Mouse (Mus musculus) limb, embryonic 11.5 days (tissue): ENCODE results near the gene Cerk. TPM values are rescaled to one million over a fixed set of nuclear protein-coding genes. Genes with fewer than 3 reads are reported as not detected.
"Not testable (repeated sequence)": the region's sequence is repeated elsewhere in the genome, so short reads cannot be mapped to it uniquely, and the experiment has no call there.

Experiments used
- ATAC-seq: fragments of 200-750 bp; cut with Nextera tagmentation; 2 replicates; pipeline ENCODE4 v1.8.0; 2017; ENCODE audit warnings: low read depth; ENCODE audit not compliant: insufficient number of reproducible peaks, low FRiP score, low TSS enrichment
- DNase-seq: peaks from one replicate; pipeline ENCODE4 v3.0.0-alpha.2; 2015; ENCODE audit warnings: low spot score
- H3K27ac ChIP-seq: fragments of 300-500 bp; sonication (generic); replicated peaks from 2 replicates; pipeline ENCODE4 v1.5.1; 2014; ENCODE audit warnings: low read depth, mild to moderate bottlenecking, low read length
- H3K27me3 ChIP-seq: fragments of 300-500 bp; sonication (generic); 2 replicates; pipeline ENCODE4 v1.6.1; 2014; ENCODE audit warnings: mild to moderate bottlenecking, low read length, mixed read lengths; ENCODE audit not compliant: control insufficient read depth, insufficient read depth
- H3K36me3 ChIP-seq: fragments of 300-500 bp; sonication (generic); 2 replicates; pipeline ENCODE4 v1.6.1; 2014; ENCODE audit warnings: mild to moderate bottlenecking, low read length, moderate library complexity, mixed read lengths; ENCODE audit not compliant: control insufficient read depth, insufficient read depth
- H3K4me1 ChIP-seq: fragments of 300-500 bp; sonication (generic); 2 replicates; pipeline ENCODE4 v1.6.1; 2014; ENCODE audit warnings: low read length, mixed read lengths; ENCODE audit not compliant: control insufficient read depth, insufficient read depth
- H3K4me2 ChIP-seq: fragments of 300-500 bp; sonication (generic); 2 replicates; pipeline ENCODE4 v1.6.1; 2014; ENCODE audit warnings: low read depth, mild to moderate bottlenecking, moderate library complexity; ENCODE audit not compliant: severe bottlenecking
- H3K4me3 ChIP-seq: fragments of 300-500 bp; sonication (generic); 2 replicates; pipeline ENCODE4 v1.5.1; 2014; ENCODE audit warnings: low read depth, low read length
- H3K9ac ChIP-seq: fragments of 300-500 bp; sonication (generic); 2 replicates; pipeline ENCODE4 v1.6.1; 2014; ENCODE audit warnings: mild to moderate bottlenecking, low read length
- H3K9me3 ChIP-seq: fragments of 300-500 bp; sonication (generic); 2 replicates; pipeline ENCODE4 v1.6.1; 2016; ENCODE audit warnings: low read length; ENCODE audit not compliant: control insufficient read depth
- WGBS: fragments of 180-500 bp; shearing (Covaris S2); extraction: QIAGEN DNeasy Blood & Tissue Kit; methylation state at CpG from one replicate; pipeline ENCODE4 v1.1.7; 2014; 5-methylcytosine and 5-hydroxymethylcytosine counted together
- polyA plus RNA-seq: library from polyadenylated mRNA; unstranded; fragments of >200 nt; fragmentation: Nextera tagmentation; extraction: Ambion mirVana; gene quantifications from 2 replicates; pipeline ENCODE4 v1.2.1, GENCODE M21; 2014

Cerk gene
- polyA plus RNA-seq, 1 experiment from 2014 or later = 15.6 TPM

DNA sequence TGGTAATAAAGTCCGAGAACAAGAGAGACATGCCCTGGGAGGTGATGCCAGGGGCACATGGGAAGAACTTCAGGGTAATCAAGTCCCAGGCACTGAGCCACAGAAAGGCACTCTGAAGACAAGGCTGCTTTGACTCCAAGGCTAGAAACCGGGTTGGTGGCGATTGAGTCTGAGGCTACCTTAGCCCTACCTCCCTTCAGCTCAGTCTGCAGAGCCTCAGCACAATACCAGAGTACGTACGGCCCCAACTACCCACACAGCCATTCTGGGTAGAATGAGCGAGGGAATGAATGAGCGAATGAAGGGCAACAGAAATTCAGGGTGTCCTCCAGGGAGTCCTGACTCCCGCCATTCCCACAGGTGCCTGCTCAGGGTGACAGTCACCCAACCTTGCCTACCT, 2.5 kb downstream of the Cerk start:
- 91% methylated on average over 8 of the region's 8 CpGs for WGBS
- no peak for ATAC-seq
- H3K36me3 ChIP-seq = no peaks in the 10 kb centered on the region

DNA sequence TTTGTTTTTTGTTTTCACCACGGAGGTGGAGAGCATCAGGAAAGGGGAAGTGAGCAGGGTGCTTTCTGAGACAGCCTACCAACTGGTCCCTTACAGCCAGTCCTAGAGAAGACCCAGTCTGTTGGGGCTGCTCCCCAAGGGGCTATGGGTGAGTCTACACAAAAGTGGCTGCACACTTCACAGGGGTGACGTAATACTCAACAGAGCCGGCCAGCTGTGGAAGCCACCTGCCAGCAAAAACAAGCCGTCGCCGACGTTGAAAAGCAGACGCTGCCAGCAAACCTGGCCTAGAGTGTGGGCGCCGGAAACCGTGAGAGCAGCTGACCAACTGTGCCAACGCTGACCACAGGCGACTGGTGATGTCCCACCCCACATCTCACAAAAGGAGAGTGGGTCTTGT, 3.3 kb downstream of the Cerk start:
- Histone ChIP-seq H3K36me3 (no peaks in the 10 kb centered on the region), H3K4me2 (no peak overlapping the region), H3K27me3 (no peaks in the 10 kb centered on the region), H3K4me1 (peaks cover 7% of the 10 kb centered on the region; the same call in 1 of the 2 replicates), H3K9me3 (no peaks in the 10 kb centered on the region), H3K27ac (no peak overlapping the region), H3K9ac (no peak overlapping the region), H3K4me3 (no peak overlapping the region)
- DNase-seq = no peak
- WGBS = 61% methylated on average over 13 of the region's 13 CpGs
- no peak for ATAC-seq

More for the DNA sequence above, 2.5 kb downstream of the Cerk start:
- Histone ChIP-seq H3K9ac (no peak overlapping the region), H3K4me3 (no peak overlapping the region), H3K9me3 (no peaks in the 10 kb centered on the region), H3K27ac (no peak overlapping the region), H3K4me1 (peaks cover 7% of the 10 kb centered on the region; the same call in 1 of the 2 replicates), H3K4me2 (no peak overlapping the region), H3K27me3 (no peaks in the 10 kb centered on the region)
- no peak for DNase-seq

DNA sequence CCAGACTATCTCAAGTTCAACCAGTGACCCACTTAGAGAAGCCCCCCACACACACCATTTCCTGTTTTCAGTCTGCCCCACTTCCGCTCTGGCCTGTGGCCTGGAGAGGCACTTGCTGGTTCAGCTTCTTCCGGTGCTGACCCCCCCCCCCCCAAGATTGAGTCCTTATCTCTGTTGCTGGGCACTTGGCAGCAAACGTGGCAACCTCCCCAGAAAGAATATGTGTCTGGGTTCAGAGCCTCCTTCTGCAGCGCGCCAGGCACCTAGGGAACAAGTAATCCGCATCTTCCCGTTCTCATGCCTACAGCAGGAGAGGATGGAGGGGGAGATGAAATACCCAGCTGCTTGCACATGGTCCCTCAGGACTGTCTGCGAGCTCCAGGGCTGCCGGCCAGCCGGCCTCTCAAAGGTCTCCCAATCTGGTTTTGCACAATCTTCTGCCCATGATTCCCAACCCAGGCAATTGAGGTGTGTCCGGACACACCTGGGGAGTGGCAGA, 4.0 kb downstream of the Cerk start:
- Histone ChIP-seq H3K9me3 (no peaks in the 10 kb centered on the region), H3K4me2 (no peak overlapping the region), H3K9ac (no peak overlapping the region), H3K4me1 (peaks cover 7% of the 10 kb centered on the region; the same call in 1 of the 2 replicates), H3K27me3 (no peaks in the 10 kb centered on the region), H3K4me3 (no peak overlapping the region), H3K27ac (no peak overlapping the region), H3K36me3 (no peaks in the 10 kb centered on the region)
- ATAC-seq (no peak), DNase-seq (no peak)
- 57% methylated on average over 11 of the region's 11 CpGs for WGBS

DNA sequence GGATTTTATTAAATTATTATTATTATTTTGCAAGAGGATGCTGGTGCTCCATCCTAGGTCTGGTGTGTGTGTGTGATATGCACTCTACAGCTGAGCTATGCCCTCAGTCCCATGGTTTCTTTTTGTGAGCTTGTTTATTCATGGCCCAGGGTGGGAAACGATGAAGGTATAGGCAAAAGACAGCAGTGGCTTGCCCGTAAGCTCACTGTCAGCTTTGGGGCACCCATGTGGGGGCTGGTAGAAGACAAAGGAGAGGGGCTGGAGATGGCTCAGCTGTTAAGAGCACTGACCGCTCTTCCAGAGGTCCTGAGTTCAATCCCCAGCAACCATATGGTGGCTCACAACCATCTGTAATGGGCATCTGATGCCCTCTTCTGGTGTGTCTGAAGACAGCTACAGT, 4.6 kb downstream of the Cerk start:
- H3K27ac ChIP-seq = not testable (repeated sequence)

DNA sequence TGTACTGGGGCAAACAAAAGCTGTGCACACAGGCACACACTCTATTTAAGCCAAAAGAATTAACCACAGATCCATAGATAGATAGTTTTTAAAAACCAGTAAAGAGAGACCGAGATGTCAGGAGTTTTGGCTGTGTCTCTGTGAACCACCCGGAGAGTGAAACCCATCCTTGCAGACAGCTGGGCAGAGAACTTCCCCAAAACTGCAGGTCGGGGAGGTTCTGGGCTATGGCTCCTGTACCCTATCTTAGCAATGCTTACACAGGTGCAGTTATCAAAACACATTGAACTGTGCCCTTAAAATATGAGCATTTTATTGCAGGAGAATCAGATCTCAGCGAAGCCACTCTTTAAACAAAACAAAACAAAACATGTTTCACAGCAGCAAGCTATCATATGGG, 5.5 kb downstream of the Cerk start:
- H3K4me1 ChIP-seq = peaks cover 10% of the 10 kb centered on the region; the same call in 1 of the 2 replicates
- H3K4me2 ChIP-seq = no peak overlapping the region
- 89% methylated on average over 4 of the region's 4 CpGs for WGBS
- no peak for DNase-seq
- no peak overlapping the region for H3K4me3 ChIP-seq
- H3K36me3 ChIP-seq = no peaks in the 10 kb centered on the region
- ATAC-seq = no peak
- no peaks in the 10 kb centered on the region for H3K9me3 ChIP-seq
- no peak overlapping the region for H3K27ac ChIP-seq
- H3K9ac ChIP-seq = no peak overlapping the region
- no peaks in the 10 kb centered on the region for H3K27me3 ChIP-seq

More for the DNA sequence above, 4.6 kb downstream of the Cerk start:
- WGBS = 90% methylated on average over 3 of the region's 3 CpGs
- H3K9ac ChIP-seq, H3K36me3 ChIP-seq, H3K9me3 ChIP-seq, H3K4me1 ChIP-seq, H3K4me3 ChIP-seq, H3K27me3 ChIP-seq, ATAC-seq, DNase-seq, H3K4me2 ChIP-seq: not testable (repeated sequence)

DNA sequence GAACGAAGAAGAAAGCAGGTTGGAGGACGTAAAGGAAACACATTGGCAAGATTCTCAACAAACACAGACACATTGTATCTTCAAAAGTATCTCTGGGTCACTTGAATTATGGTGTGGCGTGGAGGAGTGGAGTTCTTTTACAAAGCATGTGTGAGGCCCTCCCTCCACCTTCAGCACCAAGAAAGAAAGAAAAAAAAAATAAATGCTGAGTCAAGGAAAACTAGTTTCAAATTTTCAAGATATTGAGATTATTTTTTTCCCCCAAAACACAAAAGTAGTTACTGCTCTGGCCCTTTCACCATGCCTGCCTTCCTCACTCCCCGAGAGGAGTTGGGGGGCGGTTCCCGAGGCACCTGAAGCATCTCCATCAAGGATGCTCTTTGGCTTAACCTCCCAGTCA, 7.3 kb downstream of the Cerk start:
- Histone ChIP-seq H3K27ac (no peak overlapping the region), H3K27me3 (no peaks in the 10 kb centered on the region), H3K9ac (no peak overlapping the region), H3K36me3 (no peaks in the 10 kb centered on the region), H3K4me3 (no peak overlapping the region), H3K9me3 (no peaks in the 10 kb centered on the region), H3K4me2 (no peak overlapping the region), H3K4me1 (0 out of 2 replicates have a peak, but pooled peaks cover 7% of the 10 kb centered on the region)
- no peak for ATAC-seq
- DNase-seq = no peak
- 90% methylated on average over 6 of the region's 6 CpGs for WGBS

DNA sequence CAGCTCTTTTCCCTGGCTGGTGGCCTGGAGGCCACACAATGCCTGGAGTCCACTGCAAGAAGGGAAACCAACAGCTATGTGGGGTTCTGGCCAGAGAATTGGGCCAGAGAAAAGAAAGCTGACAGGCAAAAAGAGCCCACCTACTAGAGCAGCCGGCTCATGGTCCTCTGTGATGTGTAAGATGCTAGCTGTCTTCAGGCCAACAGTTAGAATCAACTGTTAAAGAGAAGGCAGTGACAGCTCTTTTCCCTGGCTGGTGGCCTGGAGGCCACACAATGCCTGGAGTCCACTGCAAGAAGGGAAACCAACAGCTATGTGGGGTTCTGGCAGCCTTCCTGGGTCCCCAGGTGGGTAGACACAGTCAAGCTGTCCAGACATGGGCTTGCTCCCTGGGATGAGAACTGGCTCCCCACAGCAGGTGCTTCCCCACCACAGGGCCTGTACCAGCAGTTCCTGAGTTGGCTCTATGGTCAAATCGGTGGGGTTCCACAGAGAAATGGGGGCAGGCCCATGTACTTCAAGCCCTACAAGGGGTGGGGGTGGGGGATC, 8.2 kb downstream of the Cerk start:
- H3K4me1 ChIP-seq = peaks cover 15% of the 10 kb centered on the region; the same call in 1 of the 2 replicates
- H3K27me3 ChIP-seq, H3K27ac ChIP-seq, H3K4me3 ChIP-seq, H3K9me3 ChIP-seq, H3K4me2 ChIP-seq, H3K36me3 ChIP-seq, H3K9ac ChIP-seq, DNase-seq, ATAC-seq: not testable (repeated sequence)
- 88% methylated on average over 2 of the region's 2 CpGs for WGBS

DNA sequence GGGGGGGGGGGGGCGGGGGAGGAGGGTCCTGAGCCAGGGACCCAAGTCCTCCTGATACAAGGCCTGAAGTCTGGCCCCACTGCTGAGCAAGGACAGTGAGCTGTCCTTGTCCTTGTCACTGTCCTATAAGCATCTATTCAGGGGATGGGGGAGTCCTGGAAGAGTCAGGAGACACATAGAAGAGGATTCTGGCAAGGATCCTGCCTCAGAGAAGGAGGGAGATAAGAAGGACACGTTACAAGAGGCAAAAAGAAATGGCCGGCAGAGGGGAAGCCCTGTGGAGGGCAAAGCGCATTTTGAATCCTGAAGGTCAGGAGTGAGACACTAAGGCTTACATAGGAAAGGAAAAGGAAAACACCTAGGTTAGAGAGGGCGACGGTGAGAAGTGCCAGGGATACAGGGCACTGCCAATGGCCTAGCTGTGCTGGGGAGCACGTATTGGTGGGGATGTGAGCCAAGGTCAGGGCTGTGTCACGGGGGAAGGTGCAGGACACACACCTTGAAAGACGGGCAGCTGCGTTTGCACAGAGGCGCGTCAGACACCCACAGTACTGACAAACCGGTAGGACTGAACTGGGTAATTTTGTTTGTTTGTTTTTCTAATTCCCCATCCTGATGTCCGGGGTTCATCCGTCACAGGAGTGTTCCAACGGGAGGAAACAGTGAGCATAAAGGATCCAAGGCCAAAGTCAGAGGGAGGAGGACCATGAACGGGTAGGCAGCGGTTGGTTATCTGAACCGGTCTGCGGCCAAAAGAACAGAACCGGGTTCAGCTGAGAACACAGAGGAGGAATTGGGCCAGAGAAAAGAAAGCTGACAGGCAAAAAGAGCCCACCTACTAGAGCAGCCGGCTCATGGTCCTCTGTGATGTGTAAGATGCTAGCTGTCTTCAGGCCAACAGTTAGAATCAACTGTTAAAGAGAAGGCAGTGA, 8.9 kb downstream of the Cerk start:
- no peak for DNase-seq
- Histone ChIP-seq H3K36me3 (no peaks in the 10 kb centered on the region), H3K9me3 (no peaks in the 10 kb centered on the region), H3K4me2 (no peak overlapping the region), H3K27ac (no peak overlapping the region), H3K27me3 (no peaks in the 10 kb centered on the region), H3K9ac (no peak overlapping the region), H3K4me3 (no peak overlapping the region), H3K4me1 (peaks cover 18% of the 10 kb centered on the region; the same call in 1 of the 2 replicates)
- no peak for ATAC-seq
- WGBS = 83% methylated on average over 22 of the region's 22 CpGs
